Mouse (Mus musculus) heart, embryonic 14.5 days (tissue): Measurements from ENCODE around the gene Stat3. TPM values are rescaled to one million over a fixed set of nuclear protein-coding genes. Genes with fewer than 3 reads are reported as not detected.

ENCODE experiments used
- ATAC-seq: fragments of 200-750 bp; cut with Nextera tagmentation; 2 replicates; pipeline ENCODE4 v1.8.0; 2017; ENCODE audit warnings: low read depth, moderate TSS enrichment; ENCODE audit not compliant: insufficient number of reproducible peaks, insufficient read depth, low FRiP score
- H3K27ac ChIP-seq, 2 experiments: fragments of 200-500 bp in 1 of 2; fragments of 300-500 bp in 1 of 2; sonication (generic) in 1 of 2; replicated peaks in 1 of 2; 2 replicates each; pipeline ENCODE4 v1.5.1; 2012 to 2014; ENCODE audit warnings: low read depth in 2 of 2, low read length in 2 of 2, control low read depth in 1 of 2, mild to moderate bottlenecking in 1 of 2, mixed read lengths in 1 of 2; ENCODE audit not compliant: control insufficient read depth in 1 of 2, insufficient read depth in 1 of 2
- H3K27me3 ChIP-seq: fragments of 300-500 bp; sonication (generic); 2 replicates; pipeline ENCODE4 v1.6.1; 2014; ENCODE audit warnings: mild to moderate bottlenecking, low read length, control low read depth; ENCODE audit not compliant: control insufficient read depth, insufficient read depth
- H3K36me3 ChIP-seq: fragments of 300-500 bp; sonication (generic); 2 replicates; pipeline ENCODE4 v1.6.1; 2014; ENCODE audit warnings: mild to moderate bottlenecking, control low read depth, low read length, mixed read lengths; ENCODE audit not compliant: control insufficient read depth, insufficient read depth
- H3K4me1 ChIP-seq, 2 experiments: fragments of 200-500 bp in 1 of 2; fragments of 300-500 bp in 1 of 2; sonication (generic) in 1 of 2; 2 replicates each; pipeline ENCODE4 v1.6.1; 2012 to 2014; ENCODE audit warnings: low read length in 2 of 2, control low read depth in 1 of 2, mixed read lengths in 1 of 2; ENCODE audit not compliant: control insufficient read depth in 2 of 2, insufficient read depth in 2 of 2
- H3K4me2 ChIP-seq: fragments of 300-500 bp; sonication (generic); 2 replicates; pipeline ENCODE4 v1.6.1; 2014; ENCODE audit warnings: mild to moderate bottlenecking, low read length
- H3K4me3 ChIP-seq, 2 experiments: fragments of 200-500 bp in 1 of 2; fragments of 300-500 bp in 1 of 2; sonication (generic) in 1 of 2; 2 replicates each; pipeline ENCODE4 v1.5.1; 2012 to 2014; ENCODE audit warnings: low read length in 2 of 2, mild to moderate bottlenecking in 2 of 2, control low read depth in 1 of 2, low read depth in 1 of 2, moderate library complexity in 1 of 2; ENCODE audit not compliant: control insufficient read depth in 1 of 2, insufficient read depth in 1 of 2
- H3K9ac ChIP-seq: fragments of 300-500 bp; sonication (generic); 2 replicates; pipeline ENCODE4 v1.6.1; 2014; ENCODE audit warnings: mild to moderate bottlenecking, low read length
- H3K9me3 ChIP-seq: fragments of 300-500 bp; sonication (generic); 2 replicates; pipeline ENCODE4 v1.6.1; 2016; ENCODE audit warnings: low read length, control low read depth; ENCODE audit not compliant: control insufficient read depth
- WGBS: fragments of 180-500 bp; shearing (Covaris S2); extraction: QIAGEN DNeasy Blood & Tissue Kit; methylation state at CpG from one replicate; pipeline ENCODE4 v1.1.7; 2014; 5-methylcytosine and 5-hydroxymethylcytosine counted together
- polyA plus RNA-seq: library from polyadenylated mRNA; unstranded; fragments of >200 nt; fragmentation: Nextera tagmentation; extraction: Ambion mirVana; gene quantifications from 2 replicates; pipeline ENCODE4 v1.2.1, GENCODE M21; 2014

The Stat3 gene
- polyA plus RNA-seq, 1 experiment from 2014 or later = 51.8 TPM

- H3K4me1 ChIP-seq = peaks cover 3 to 8% of the 10 kb centered on the region in 2 experiments; a peak in 3 of 4 replicates
- no peak overlapping the region for H3K9ac ChIP-seq
- H3K27me3 ChIP-seq = no peaks in the 10 kb centered on the region
- 77% methylated on average over 7 of the region's 7 CpGs for WGBS
- H3K4me3 ChIP-seq = no peak overlapping the region
- H3K27ac ChIP-seq = no peak overlapping the region
- no peak for ATAC-seq
- no peak overlapping the region for H3K4me2 ChIP-seq
- peaks cover 84% of the 10 kb centered on the region for H3K36me3 ChIP-seq
- 0 out of 2 replicates have a peak, but pooled peaks cover 3% of the 10 kb centered on the region for H3K9me3 ChIP-seq
Measured at GRCm38 (mm10) chr11:100897294-100898231, 41.8 kb downstream of the Stat3 start.

DNA sequence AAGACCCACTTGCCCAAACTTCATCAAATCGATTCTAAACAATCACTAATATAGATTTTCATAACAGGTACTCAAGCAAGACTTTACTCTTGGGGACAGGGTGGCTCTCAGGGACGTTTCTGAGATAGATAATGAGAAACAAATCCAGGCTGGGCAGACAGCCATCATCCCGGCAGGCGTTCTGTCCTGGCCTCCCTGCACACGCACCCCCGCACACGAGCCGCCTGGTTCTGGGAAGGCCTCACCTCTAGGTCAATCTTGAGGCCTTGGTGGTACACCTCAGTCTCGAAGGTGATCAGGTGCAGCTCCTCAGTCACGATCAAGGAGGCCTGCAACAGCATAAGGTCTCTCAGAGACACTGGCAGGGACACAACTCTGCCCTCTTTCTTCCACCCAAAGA lies 43.3 kb downstream of the Stat3 start:
- peaks cover 4 to 21% of the 10 kb centered on the region in 2 experiments; a peak in 3 of 4 replicates for H3K4me1 ChIP-seq
- no peak overlapping the region for H3K27ac ChIP-seq
- no peak for ATAC-seq
- H3K4me3 ChIP-seq = no peak overlapping the region
- no peaks in the 10 kb centered on the region for H3K9me3 ChIP-seq
- 74% methylated on average over 10 of the region's 10 CpGs for WGBS
- no peak overlapping the region for H3K4me2 ChIP-seq
- H3K36me3 ChIP-seq = peaks cover 84% of the 10 kb centered on the region
- H3K9ac ChIP-seq = no peak overlapping the region
- no peaks in the 10 kb centered on the region for H3K27me3 ChIP-seq

GRCm38 (mm10) chr11:100894146-100894918 lies 45.0 kb downstream of the Stat3 start:
- Histone ChIP-seq H3K4me3 (no peak overlapping the region), H3K9ac (peak overlapping the region; percentile 2; the same call in 1 of the 2 replicates), H3K36me3 (peaks cover 85% of the 10 kb centered on the region), H3K27ac (0 out of 4 replicates have a peak overlapping the region, but pooled peaks of 1 of the 2 experiments have one; percentile 12), H3K27me3 (no peaks in the 10 kb centered on the region), H3K9me3 (no peaks in the 10 kb centered on the region), H3K4me1 (peaks cover 4 to 21% of the 10 kb centered on the region in 2 experiments; a peak in 3 of 4 replicates), H3K4me2 (no peak overlapping the region)
- no peak for ATAC-seq
- WGBS = 71% methylated on average over 9 of the region's 9 CpGs

DNA sequence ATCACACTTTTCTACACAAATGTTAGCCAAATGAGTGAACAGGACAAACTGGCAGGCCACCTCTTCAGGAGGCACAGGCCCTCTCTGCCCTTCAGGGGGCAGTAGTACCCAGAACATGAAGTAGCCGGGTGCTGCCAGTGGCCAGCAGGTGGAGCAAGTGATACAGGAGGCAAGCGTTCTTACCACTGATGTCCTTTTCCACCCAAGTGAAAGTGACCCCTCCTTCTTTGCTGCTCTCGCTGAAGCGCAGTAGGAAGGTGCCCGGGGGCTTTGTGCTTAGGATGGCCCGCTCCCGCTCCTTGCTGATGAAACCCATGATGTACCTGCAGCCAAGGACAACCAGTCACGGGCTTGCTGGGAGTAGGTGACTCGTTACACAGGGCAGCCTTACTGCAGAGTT lies 45.9 kb downstream of the Stat3 start:
- Histone ChIP-seq H3K4me2 (0 out of 2 replicates have a peak overlapping the region, but pooled peaks have one; percentile 6), H3K36me3 (peaks cover 85% of the 10 kb centered on the region), H3K4me1 (peaks cover 4 to 21% of the 10 kb centered on the region in 2 experiments; a peak in 3 of 4 replicates), H3K27me3 (no peaks in the 10 kb centered on the region), H3K9me3 (no peaks in the 10 kb centered on the region), H3K9ac (peak overlapping the region; percentile 2; the same call in 1 of the 2 replicates), H3K4me3 (no peak overlapping the region), H3K27ac (0 out of 4 replicates have a peak overlapping the region, but pooled peaks of 1 of the 2 experiments have one; percentile 12)
- WGBS = 10% methylated on average over 9 of the region's 9 CpGs
- ATAC-seq = 0 out of 2 replicates have a peak, but pooled peaks have one; percentile 40

DNA sequence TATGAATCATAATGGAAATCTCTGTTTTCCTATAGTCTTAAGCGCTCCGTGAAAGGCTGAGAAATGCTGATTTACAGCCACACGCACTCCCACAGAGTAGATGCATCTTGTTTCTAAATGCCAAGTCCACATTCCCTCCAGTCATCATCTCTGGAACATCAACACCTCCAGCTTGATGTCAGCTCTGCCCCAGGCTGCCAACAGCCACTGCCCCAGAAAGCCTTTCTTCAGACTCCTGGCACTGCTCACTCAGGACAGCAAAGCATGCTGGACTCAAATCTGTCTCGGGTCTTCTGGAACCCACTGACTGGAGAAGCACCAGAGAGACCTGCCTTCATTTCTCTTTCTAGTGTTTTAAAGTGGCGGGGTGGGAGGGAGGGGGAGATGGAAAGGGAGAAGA lies 46.9 kb downstream of the Stat3 start:
- H3K4me1 ChIP-seq = peaks cover 4 to 21% of the 10 kb centered on the region in 2 experiments; a peak in 3 of 4 replicates
- no peaks in the 10 kb centered on the region for H3K9me3 ChIP-seq
- peaks cover 85% of the 10 kb centered on the region for H3K36me3 ChIP-seq
- no peak overlapping the region for H3K27ac ChIP-seq
- 54% methylated on average over 4 of the region's 5 CpGs for WGBS
- no peak overlapping the region for H3K4me2 ChIP-seq
- H3K9ac ChIP-seq = no peak overlapping the region
- H3K27me3 ChIP-seq = no peaks in the 10 kb centered on the region
- ATAC-seq = no peak
- H3K4me3 ChIP-seq = no peak overlapping the region

GRCm38 (mm10) chr11:100891256-100892123 lies 47.9 kb downstream of the Stat3 start:
- Histone ChIP-seq H3K9ac (0 out of 2 replicates have a peak overlapping the region, but pooled peaks have one; percentile 17), H3K4me1 (peaks cover 6 to 21% of the 10 kb centered on the region in 2 experiments), H3K27ac (peak overlapping the region; percentile 36 to 53; a peak in 2 of 4 replicates), H3K9me3 (no peaks in the 10 kb centered on the region), H3K27me3 (no peaks in the 10 kb centered on the region), H3K4me2 (no peak overlapping the region), H3K4me3 (no peak overlapping the region), H3K36me3 (peaks cover 89% of the 10 kb centered on the region)
- 56% methylated on average over 14 of the region's 15 CpGs for WGBS
- no peak for ATAC-seq
